Mouse (Mus musculus) G1E (cell line): ENCODE results near the gene Lamp1.

Experiments used
- CTCF ChIP-seq: IDR thresholded peaks from 2 replicates; pipeline ENCODE4 v1.5.1; 2012; ENCODE audit warnings: low read depth, low read length, inconsistent platforms, mixed read lengths
- TAL1 ChIP-seq: conservative IDR thresholded peaks from 2 replicates; pipeline ENCODE4 v1.6.1; 2012; ENCODE audit warnings: low read depth, low read length, inconsistent platforms, mixed read lengths

- TF ChIP-seq CTCF, result no peak
- TF ChIP-seq TAL1, result no peak
Observed at GRCm38 (mm10) chr8:13148476-13148875, 10.5 kb upstream of the Lamp1 start.
